Mouse (Mus musculus): ENCODE measurements around the gene Dync1i1.

GRCm38 (mm10) chr6:6005762-6006431 is 280.5 kb downstream of the Dync1i1 start:
- TF ChIP-seq CTCF (IDR thresholded peaks at IDR 0.05; ENCODE audit: low read depth, low read length) (peak; percentile 93), POLR2A (IDR thresholded peaks at IDR 0.05; ENCODE audit: borderline replicate concordance, low read depth, low read length) (no peak)

Data from bone marrow macrophage, adult 2 months (primary cell).